Mouse (Mus musculus): Measurements from ENCODE around the gene Dap3. TPM values are rescaled to one million over a fixed set of nuclear protein-coding genes. Genes with fewer than 3 reads are reported as not detected.
"Not testable (repeated sequence)": the region's sequence is repeated elsewhere in the genome, so short reads cannot be mapped to it uniquely, and the experiment has no call there.

The Dap3 gene
- total and polyA plus RNA-seq, 3 experiments = 192 to 293 TPM; not detected in 1

DNA sequence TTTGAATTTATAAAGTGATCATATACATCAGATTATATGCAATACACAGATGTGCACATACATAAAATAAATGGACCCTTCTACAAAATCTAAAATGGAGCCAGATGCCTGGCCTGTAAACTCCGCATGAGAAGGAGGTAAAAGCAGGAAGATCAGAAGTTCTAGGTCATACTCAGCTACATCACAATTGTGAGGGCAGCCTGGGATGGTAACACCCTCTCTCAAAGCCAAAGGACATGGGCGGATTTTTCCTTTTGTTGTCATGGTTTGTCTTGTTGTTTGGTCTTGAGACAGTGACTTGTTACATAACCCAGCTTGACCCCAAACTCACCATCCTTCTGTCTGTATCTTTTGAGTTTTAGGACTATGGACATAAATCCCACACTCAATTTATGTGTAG lies 45.2 kb downstream of the Dap3 start:
- Histone ChIP-seq H3K36me3 (ENCODE audit: control insufficient read depth in 1 of 2, insufficient read depth in 2 of 2, low read length in 2 of 2) (peaks cover 0 to 25% of the 10 kb centered on the region in 2 experiments; a peak in 2 of 4 replicates), H3K4me3 (ENCODE audit: control insufficient read depth in 1 of 2, insufficient read depth in 1 of 2, low read depth in 2 of 2, low read length in 2 of 2) (no peak overlapping the region), H3K9ac (ENCODE audit: control insufficient read depth, low read depth, low read length, poor library complexity, severe bottlenecking) (no peak overlapping the region), H3K27me3 (ENCODE audit: control insufficient read depth in 1 of 2, insufficient read depth in 2 of 2, low read length in 2 of 2) (no peaks in the 10 kb centered on the region), H3K4me1 (ENCODE audit: control insufficient read depth in 1 of 2, insufficient read depth in 2 of 2, low read length in 2 of 2) (no peaks in the 10 kb centered on the region), H3K27ac (ENCODE audit: control insufficient read depth, low read depth, low read length) (no peak overlapping the region), H3K79me2 (ENCODE audit: control insufficient read depth, insufficient read depth, low read length, poor library complexity) (no peaks in the 10 kb centered on the region), H3K9me3 (replicated peaks; ENCODE audit: insufficient read depth, low read length) (no peaks in the 10 kb centered on the region)
- DNase-seq (ENCODE audit: low read depth, low spot score) = peak; percentile 11
- TF ChIP-seq GATA1 (IDR thresholded peaks at IDR 0.05; ENCODE audit: low read depth, low read length) (no peak), ZMIZ1 (IDR thresholded peaks at IDR 0.05; ENCODE audit: low read depth, low read length) (0 out of 2 replicates have a peak, but pooled peaks have one; percentile 35)

- Histone ChIP-seq H3K36me3 (ENCODE audit: control insufficient read depth in 1 of 2, insufficient read depth in 2 of 2, low read length in 2 of 2) (peaks cover 0 to 25% of the 10 kb centered on the region in 2 experiments; a peak in 2 of 4 replicates), H3K27ac (ENCODE audit: control insufficient read depth, low read depth, low read length) (no peak overlapping the region), H3K9me3 (replicated peaks; ENCODE audit: insufficient read depth, low read length) (no peaks in the 10 kb centered on the region), H3K79me2 (ENCODE audit: control insufficient read depth, insufficient read depth, low read length, poor library complexity) (no peaks in the 10 kb centered on the region), H3K4me1 (ENCODE audit: control insufficient read depth in 1 of 2, insufficient read depth in 2 of 2, low read length in 2 of 2) (no peaks in the 10 kb centered on the region), H3K4me3 (ENCODE audit: control insufficient read depth in 1 of 2, insufficient read depth in 1 of 2, low read depth in 2 of 2, low read length in 2 of 2) (no peak overlapping the region), H3K27me3 (ENCODE audit: control insufficient read depth in 1 of 2, insufficient read depth in 2 of 2, low read length in 2 of 2) (no peaks in the 10 kb centered on the region), H3K9ac (ENCODE audit: control insufficient read depth, low read depth, low read length, poor library complexity, severe bottlenecking) (no peak overlapping the region)
- peak; percentile 6 for DNase-seq (ENCODE audit: low read depth, low spot score)
- TF ChIP-seq POLR2A (IDR thresholded peaks at IDR 0.05; ENCODE audit: control insufficient read depth in 1 of 2, insufficient read depth in 1 of 2, low read depth in 1 of 2, low read length in 2 of 2, poor library complexity in 1 of 2) (peak in 1 of 2 experiments; percentile 20; a peak in 1 of 4 replicates), HCFC1 (IDR thresholded peaks at IDR 0.05; ENCODE audit: low read depth, low read length) (no peak), ELF1 (IDR thresholded peaks at IDR 0.05; ENCODE audit: low read depth, low read length) (no peak), POLR2AphosphoS5 (IDR thresholded peaks at IDR 0.05; ENCODE audit: borderline replicate concordance, low read depth, low read length) (no peak)
Measured at GRCm38 (mm10) chr3:88905209-88905608, 45.8 kb downstream of the Dap3 start.

- H3K4me1 ChIP-seq (ENCODE audit: control insufficient read depth in 1 of 2, insufficient read depth in 2 of 2, low read length in 2 of 2) = no peaks in the 10 kb centered on the region
- DNase-seq (ENCODE audit: low read depth, low spot score) = peak; percentile 14
- no peaks in the 10 kb centered on the region for H3K79me2 ChIP-seq (ENCODE audit: control insufficient read depth, insufficient read depth, low read length, poor library complexity)
- no peaks in the 10 kb centered on the region for H3K27me3 ChIP-seq (ENCODE audit: control insufficient read depth in 1 of 2, insufficient read depth in 2 of 2, low read length in 2 of 2)
- no peak overlapping the region for H3K9ac ChIP-seq (ENCODE audit: control insufficient read depth, low read depth, low read length, poor library complexity, severe bottlenecking)
- TF ChIP-seq TBP (IDR thresholded peaks at IDR 0.05; ENCODE audit: low read depth, low read length) = peak; percentile 84
- TF ChIP-seq ELF1 (IDR thresholded peaks at IDR 0.05; ENCODE audit: low read depth, low read length) = no peak
- TF ChIP-seq POLR2A (IDR thresholded peaks at IDR 0.05; ENCODE audit: control insufficient read depth in 1 of 2, insufficient read depth in 1 of 2, low read depth in 1 of 2, low read length in 2 of 2, poor library complexity in 1 of 2) = peak in 1 of 2 experiments; percentile 34; a peak in 1 of 4 replicates
- H3K27ac ChIP-seq (ENCODE audit: control insufficient read depth, low read depth, low read length) = no peak overlapping the region
- H3K36me3 ChIP-seq (ENCODE audit: control insufficient read depth in 1 of 2, insufficient read depth in 2 of 2, low read length in 2 of 2) = peaks cover 0 to 25% of the 10 kb centered on the region in 2 experiments; a peak in 2 of 4 replicates
- no peaks in the 10 kb centered on the region for H3K9me3 ChIP-seq (replicated peaks; ENCODE audit: insufficient read depth, low read length)
- H3K4me3 ChIP-seq (ENCODE audit: control insufficient read depth in 1 of 2, insufficient read depth in 1 of 2, low read depth in 2 of 2, low read length in 2 of 2) = no peak overlapping the region
Measured at GRCm38 (mm10) chr3:88904803-88905202, 46.2 kb downstream of the Dap3 start.

- H3K36me3 ChIP-seq (ENCODE audit: control insufficient read depth in 1 of 2, insufficient read depth in 2 of 2, low read length in 2 of 2) = peaks cover 0 to 17% of the 10 kb centered on the region in 2 experiments; a peak in 2 of 4 replicates
- H3K4me3 ChIP-seq (ENCODE audit: control insufficient read depth in 1 of 2, insufficient read depth in 1 of 2, low read depth in 2 of 2, low read length in 2 of 2); H3K27me3 ChIP-seq (ENCODE audit: control insufficient read depth in 1 of 2, insufficient read depth in 2 of 2, low read length in 2 of 2); H3K9me3 ChIP-seq (replicated peaks; ENCODE audit: insufficient read depth, low read length); DNase-seq (ENCODE audit: low read depth, low spot score); H3K79me2 ChIP-seq (ENCODE audit: control insufficient read depth, insufficient read depth, low read length, poor library complexity); H3K9ac ChIP-seq (ENCODE audit: control insufficient read depth, low read depth, low read length, poor library complexity, severe bottlenecking); H3K4me1 ChIP-seq (ENCODE audit: control insufficient read depth in 1 of 2, insufficient read depth in 2 of 2, low read length in 2 of 2); H3K27ac ChIP-seq (ENCODE audit: control insufficient read depth, low read depth, low read length): not testable (repeated sequence)
Measured at GRCm38 (mm10) chr3:88893011-88893410, 58.0 kb downstream of the Dap3 start.

- not testable (repeated sequence) for H3K9me3 ChIP-seq (replicated peaks; ENCODE audit: insufficient read depth, low read length); H3K4me3 ChIP-seq (ENCODE audit: control insufficient read depth in 1 of 2, insufficient read depth in 1 of 2, low read depth in 2 of 2, low read length in 2 of 2); H3K27ac ChIP-seq (ENCODE audit: control insufficient read depth, low read depth, low read length); H3K79me2 ChIP-seq (ENCODE audit: control insufficient read depth, insufficient read depth, low read length, poor library complexity); H3K4me1 ChIP-seq (ENCODE audit: control insufficient read depth in 1 of 2, insufficient read depth in 2 of 2, low read length in 2 of 2); DNase-seq (ENCODE audit: low read depth, low spot score); H3K36me3 ChIP-seq (ENCODE audit: control insufficient read depth in 1 of 2, insufficient read depth in 2 of 2, low read length in 2 of 2); H3K9ac ChIP-seq (ENCODE audit: control insufficient read depth, low read depth, low read length, poor library complexity, severe bottlenecking); H3K27me3 ChIP-seq (ENCODE audit: control insufficient read depth in 1 of 2, insufficient read depth in 2 of 2, low read length in 2 of 2)
Measured at GRCm38 (mm10) chr3:88882536-88882935, 68.4 kb downstream of the Dap3 start.
